Mouse (Mus musculus) forebrain, embryonic 13.5 days (tissue): ENCODE results near the gene Coq10a. TPM values are rescaled to one million over a fixed set of nuclear protein-coding genes. Genes with fewer than 3 reads are reported as not detected.
"Not testable (repeated sequence)": the region's sequence is repeated elsewhere in the genome, so short reads cannot be mapped to it uniquely, and the experiment has no call there.

Experiments
- ATAC-seq: fragments of 200-750 bp; cut with Nextera tagmentation; 2 replicates; pipeline ENCODE4 v1.8.0; 2017
- H3K27ac ChIP-seq: fragments of 300-500 bp; sonication (generic); 2 replicates; pipeline ENCODE4 v1.5.1; 2015; ENCODE audit warnings: inconsistent platforms, mild to moderate bottlenecking, moderate library complexity
- H3K27me3 ChIP-seq: fragments of 300-500 bp; sonication (generic); 2 replicates; pipeline ENCODE4 v1.6.1; 2015; ENCODE audit warnings: mild to moderate bottlenecking, inconsistent platforms
- H3K36me3 ChIP-seq: fragments of 300-500 bp; sonication (generic); 2 replicates; pipeline ENCODE4 v1.6.1; 2015; ENCODE audit warnings: mild to moderate bottlenecking, inconsistent platforms; ENCODE audit not compliant: poor library complexity, severe bottlenecking
- H3K4me1 ChIP-seq: fragments of 300-500 bp; sonication (generic); 2 replicates; pipeline ENCODE4 v1.6.1; 2015; ENCODE audit warnings: inconsistent platforms
- H3K4me2 ChIP-seq: fragments of 300-500 bp; sonication (generic); 2 replicates; pipeline ENCODE4 v1.6.1; 2015; ENCODE audit warnings: inconsistent platforms, mild to moderate bottlenecking, moderate library complexity
- H3K4me3 ChIP-seq: fragments of 300-500 bp; sonication (generic); 2 replicates; pipeline ENCODE4 v1.5.1; 2015; ENCODE audit warnings: mild to moderate bottlenecking, inconsistent platforms
- H3K9ac ChIP-seq: fragments of 300-500 bp; sonication (generic); 2 replicates; pipeline ENCODE4 v1.6.1; 2015; ENCODE audit warnings: mild to moderate bottlenecking, inconsistent platforms
- H3K9me3 ChIP-seq: fragments of 300-500 bp; sonication (generic); replicated peaks from 2 replicates; pipeline ENCODE4 v1.6.1; 2016; ENCODE audit warnings: inconsistent platforms
- WGBS: fragments of 180-500 bp; shearing (Covaris S2); methylation state at CpG from one replicate; pipeline ENCODE4 v1.1.7; 2015; 5-methylcytosine and 5-hydroxymethylcytosine counted together
- polyA plus RNA-seq: library from polyadenylated mRNA; unstranded; fragments of >200 nt; fragmentation: Nextera tagmentation; extraction: Ambion mirVana; gene quantifications from 2 replicates; pipeline ENCODE4 v1.2.1, GENCODE M21; 2015

Coq10a gene
- polyA plus RNA-seq, 1 experiment from 2014 or later, result 22.8 TPM

DNA sequence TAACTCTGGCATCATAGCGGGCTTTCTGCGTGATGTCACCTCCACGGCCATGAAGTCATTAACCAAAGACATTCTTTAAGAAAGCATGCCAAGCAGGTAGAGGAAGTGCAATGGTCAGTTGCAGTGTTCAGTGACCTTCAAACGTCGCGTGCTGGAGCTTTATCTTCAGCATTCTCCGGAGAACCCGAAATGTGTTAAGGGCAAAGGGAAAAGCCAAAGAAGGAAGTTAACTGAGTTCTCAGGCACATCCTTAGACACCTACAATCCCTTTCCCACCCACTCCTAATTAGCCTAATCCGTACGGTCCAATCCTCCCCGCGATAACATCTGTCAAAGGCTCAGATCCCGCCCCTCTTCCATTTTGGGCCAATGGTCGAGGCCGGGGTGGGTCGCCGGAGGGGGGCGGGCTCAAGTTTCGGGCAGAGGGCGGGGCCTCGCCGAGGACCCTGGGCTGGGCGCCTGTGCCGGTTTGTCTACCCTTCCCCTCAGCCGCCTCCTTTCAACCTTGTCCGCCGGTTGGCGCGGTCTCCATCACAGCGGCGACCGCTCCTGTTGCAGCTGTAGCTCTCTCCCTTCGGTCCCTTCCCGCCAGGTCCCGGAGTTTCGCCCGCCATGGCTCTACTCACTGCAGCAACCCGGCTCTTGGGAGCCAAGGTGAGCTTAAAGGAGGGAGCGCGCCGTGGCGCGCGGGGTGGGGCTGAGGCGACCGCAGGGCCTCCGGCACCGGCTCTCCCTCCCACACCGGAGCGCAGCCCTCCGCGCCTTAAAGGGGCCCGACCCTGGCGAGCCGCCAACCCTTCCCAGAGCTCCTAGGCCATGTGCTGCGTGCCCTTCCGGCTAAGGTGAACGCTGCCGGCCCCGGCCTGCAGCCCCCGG, 31.3 kb downstream of the Coq10a start, which contains the start of gene Cs:
Cs (plus strand) TSS at position 429 of the 876 bp plus-strand sequence.
- H3K9ac ChIP-seq, result peak within 1 kb of the TSS; percentile 97
- peak within 1 kb of the TSS; percentile 95 for H3K4me2 ChIP-seq
- H3K4me3 ChIP-seq, result peak within 1 kb of the TSS; percentile 96
- no peaks in the 10 kb centered on the region for H3K36me3 ChIP-seq
- ATAC-seq, result peak; percentile 100
- no peaks in the 10 kb centered on the region for H3K9me3 ChIP-seq
- H3K27me3 ChIP-seq, result no peaks in the 10 kb centered on the region
- peaks cover 22% of the 10 kb centered on the region for H3K4me1 ChIP-seq
- H3K27ac ChIP-seq, result peak within 1 kb of the TSS; percentile 92
- WGBS, result 1% methylated on average over 61 of the region's 61 CpGs

DNA sequence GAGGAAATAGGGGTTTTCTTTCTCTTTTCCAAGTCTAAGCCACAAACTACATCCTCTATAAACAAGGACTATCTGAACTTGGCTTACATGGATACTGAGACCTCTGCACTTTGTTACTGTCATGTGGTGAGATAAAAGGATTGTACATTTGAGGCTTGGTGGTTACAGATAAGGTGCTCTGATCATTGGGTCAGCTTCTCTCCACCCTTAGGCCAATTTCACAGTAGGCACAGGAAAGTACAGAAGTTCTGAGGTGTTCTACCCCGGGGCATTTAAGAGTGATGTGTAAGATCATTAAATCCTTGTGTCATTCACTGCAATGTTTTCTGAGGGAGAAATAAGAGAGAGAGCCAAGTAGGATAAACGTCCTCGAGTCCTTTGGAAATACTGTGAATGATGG, 32.2 kb downstream of the Coq10a start:
- ATAC-seq, result no peak
- no peaks in the 10 kb centered on the region for H3K9me3 ChIP-seq
- H3K27ac ChIP-seq, result no peak overlapping the region
- H3K27me3 ChIP-seq, result no peaks in the 10 kb centered on the region
- H3K4me1 ChIP-seq, result peaks cover 22% of the 10 kb centered on the region
- no peaks in the 10 kb centered on the region for H3K36me3 ChIP-seq
- peak overlapping the region; percentile 95 for H3K4me2 ChIP-seq
- WGBS, result 89% methylated on average over 3 of the region's 3 CpGs
- H3K4me3 ChIP-seq, result peak overlapping the region; percentile 96; the same call in 1 of the 2 replicates
- H3K9ac ChIP-seq, result peak overlapping the region; percentile 54; the same call in 1 of the 2 replicates

DNA sequence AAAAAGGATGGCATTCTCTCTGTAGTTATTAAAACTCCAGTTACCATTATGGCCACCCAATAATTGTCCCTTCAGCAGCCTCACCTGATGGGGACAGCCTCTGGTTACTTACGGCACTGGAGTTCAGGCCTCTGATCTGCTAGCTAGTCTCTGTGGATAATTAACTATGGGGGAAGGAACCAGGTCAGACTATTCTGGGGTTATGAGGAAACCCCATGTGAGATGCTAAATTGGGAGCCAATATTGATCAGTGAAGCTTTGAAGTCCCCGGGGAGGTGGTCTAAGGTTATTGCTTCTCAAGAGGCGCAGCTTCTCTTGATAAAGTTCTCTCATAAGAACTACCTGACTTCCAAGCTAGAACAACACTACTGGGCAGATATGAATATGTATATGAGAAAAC, 32.6 kb downstream of the Coq10a start:
- 94% methylated on average over 3 of the region's 3 CpGs for WGBS
- H3K9ac ChIP-seq, result no peak overlapping the region
- ATAC-seq, result no peak
- no peaks in the 10 kb centered on the region for H3K9me3 ChIP-seq
- H3K4me2 ChIP-seq, result no peak overlapping the region
- peaks cover 22% of the 10 kb centered on the region for H3K4me1 ChIP-seq
- no peak overlapping the region for H3K27ac ChIP-seq
- H3K27me3 ChIP-seq, result no peaks in the 10 kb centered on the region
- no peaks in the 10 kb centered on the region for H3K36me3 ChIP-seq
- no peak overlapping the region for H3K4me3 ChIP-seq

DNA sequence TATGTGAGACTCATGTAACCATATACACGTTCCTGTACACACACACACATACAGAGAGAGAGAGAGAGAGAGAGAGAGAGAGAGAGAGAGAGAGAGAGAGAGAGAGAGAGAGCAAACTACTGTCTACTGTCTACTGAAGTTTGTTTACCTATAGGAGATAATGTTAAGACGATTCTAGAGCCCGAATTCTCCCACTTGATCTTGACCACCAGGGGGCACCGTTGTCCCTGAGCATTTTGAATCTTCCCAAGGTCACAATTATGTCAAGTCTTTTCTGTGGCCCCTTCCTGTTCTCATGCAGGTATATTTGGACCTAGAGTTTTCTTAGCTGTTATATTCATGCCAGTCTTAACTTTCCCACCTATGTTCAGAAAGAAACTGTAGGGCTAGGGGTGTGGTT, 33.2 kb downstream of the Coq10a start:
- no peaks in the 10 kb centered on the region for H3K27me3 ChIP-seq
- no peaks in the 10 kb centered on the region for H3K9me3 ChIP-seq
- no peaks in the 10 kb centered on the region for H3K36me3 ChIP-seq
- 3% methylated on average over 4 of the region's 4 CpGs for WGBS
- H3K4me1 ChIP-seq, result peaks cover 22% of the 10 kb centered on the region
- no peak overlapping the region for H3K4me3 ChIP-seq
- no peak overlapping the region for H3K9ac ChIP-seq
- H3K4me2 ChIP-seq, result no peak overlapping the region
- no peak overlapping the region for H3K27ac ChIP-seq
- no peak for ATAC-seq

DNA sequence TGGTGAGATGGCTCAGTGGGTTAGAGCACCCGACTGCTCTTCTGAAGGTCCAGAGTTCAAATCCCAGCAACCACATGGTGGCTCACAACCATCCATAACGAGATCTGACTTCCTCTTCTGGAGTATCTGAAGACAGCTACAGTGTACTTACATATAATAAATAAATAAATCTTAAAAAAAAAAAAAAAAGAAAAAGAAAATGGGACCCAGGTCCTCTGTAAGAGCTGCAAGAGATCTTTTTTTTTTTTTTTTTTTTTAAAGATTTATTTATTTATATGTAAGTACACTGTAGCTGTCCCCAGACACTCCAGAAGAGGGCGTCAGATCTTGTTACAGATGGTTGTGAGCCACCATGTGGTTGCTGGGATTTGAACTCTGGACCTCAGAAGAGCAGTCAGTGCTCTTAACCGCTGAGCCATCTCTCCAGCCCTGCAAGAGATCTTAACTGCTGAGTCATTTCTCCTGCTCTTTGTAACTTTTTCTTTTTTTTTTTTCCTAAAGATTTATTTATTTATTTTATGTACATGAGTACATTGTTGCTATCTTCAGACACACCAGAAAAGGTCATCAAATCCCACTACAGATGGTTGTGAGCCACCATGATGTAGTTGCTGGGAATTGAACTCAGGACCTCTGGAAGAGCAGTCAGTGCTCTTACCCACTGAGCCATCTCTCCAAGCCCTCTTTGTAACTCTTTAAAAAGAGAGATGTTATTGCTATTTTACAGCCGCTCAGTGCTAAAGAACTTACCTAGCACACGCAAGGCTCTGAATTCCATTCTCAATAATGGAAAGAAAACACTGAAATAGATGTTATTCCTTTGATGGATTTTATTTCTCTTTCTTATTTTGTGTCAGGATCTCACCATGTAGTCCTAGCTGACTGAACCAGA, 36.2 kb downstream of the Coq10a start:
- WGBS, result 77% methylated on average over 6 of the region's 6 CpGs
- H3K4me2 ChIP-seq, H3K4me3 ChIP-seq, ATAC-seq, H3K9me3 ChIP-seq, H3K4me1 ChIP-seq, H3K27me3 ChIP-seq, H3K9ac ChIP-seq, H3K27ac ChIP-seq: not testable (repeated sequence)
- peaks cover 20% of the 10 kb centered on the region for H3K36me3 ChIP-seq

DNA sequence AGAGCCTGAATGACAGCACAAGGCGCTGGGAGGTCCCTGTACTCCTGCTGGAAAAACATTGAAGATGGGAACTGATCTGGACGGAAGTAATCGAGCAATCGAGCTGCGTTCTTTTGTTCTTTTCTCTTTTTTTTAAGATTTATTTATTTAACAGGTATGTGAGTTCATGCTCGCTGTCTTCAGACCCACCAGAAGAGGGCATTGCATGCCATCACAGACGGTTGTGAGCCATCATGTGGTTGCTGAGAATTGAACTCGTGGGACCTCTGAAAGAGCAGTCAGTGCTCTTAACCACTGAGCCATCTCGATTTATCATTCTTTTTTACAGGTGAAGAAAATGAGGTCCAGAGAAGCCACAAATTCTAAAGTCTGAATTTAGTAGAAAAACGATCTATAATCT, 41.2 kb downstream of the Coq10a start:
- 90% methylated on average over 10 of the region's 10 CpGs for WGBS
- peaks cover 15% of the 10 kb centered on the region for H3K4me1 ChIP-seq
- ATAC-seq, result no peak

DNA sequence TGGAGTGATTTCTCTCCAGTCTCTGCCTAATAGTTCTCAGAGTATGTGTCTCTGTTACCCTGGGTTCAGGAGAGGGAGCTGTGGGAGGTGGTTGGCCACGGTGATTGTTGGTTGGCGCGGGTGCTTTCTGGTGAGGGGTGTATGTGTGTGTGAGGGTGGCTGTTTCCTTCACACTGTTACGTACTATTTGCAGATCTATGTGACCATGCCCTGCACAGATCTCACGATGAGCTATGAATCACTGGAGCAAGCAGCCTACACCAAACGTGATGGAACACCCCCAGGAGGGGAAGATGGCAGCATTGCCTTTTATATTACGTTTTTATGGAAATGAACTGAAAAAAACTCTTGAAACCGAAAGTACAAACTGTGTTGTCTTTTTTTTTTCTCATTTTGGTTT, 42.0 kb downstream of the Coq10a start:
- no peak overlapping the region for H3K27ac ChIP-seq
- H3K36me3 ChIP-seq, result peaks cover 41% of the 10 kb centered on the region
- no peak overlapping the region for H3K4me3 ChIP-seq
- H3K9me3 ChIP-seq, result no peaks in the 10 kb centered on the region
- no peak overlapping the region for H3K4me2 ChIP-seq
- ATAC-seq, result no peak
- 99% methylated on average over 8 of the region's 8 CpGs for WGBS
- H3K4me1 ChIP-seq, result peaks cover 15% of the 10 kb centered on the region
- no peaks in the 10 kb centered on the region for H3K27me3 ChIP-seq
- no peak overlapping the region for H3K9ac ChIP-seq

More for the DNA sequence above, 41.2 kb downstream of the Coq10a start:
- no peak overlapping the region for H3K9ac ChIP-seq
- no peak overlapping the region for H3K4me2 ChIP-seq
- H3K4me3 ChIP-seq, result no peak overlapping the region
- no peaks in the 10 kb centered on the region for H3K9me3 ChIP-seq
- H3K27ac ChIP-seq, result no peak overlapping the region
- H3K36me3 ChIP-seq, result peaks cover 41% of the 10 kb centered on the region
- no peaks in the 10 kb centered on the region for H3K27me3 ChIP-seq

DNA sequence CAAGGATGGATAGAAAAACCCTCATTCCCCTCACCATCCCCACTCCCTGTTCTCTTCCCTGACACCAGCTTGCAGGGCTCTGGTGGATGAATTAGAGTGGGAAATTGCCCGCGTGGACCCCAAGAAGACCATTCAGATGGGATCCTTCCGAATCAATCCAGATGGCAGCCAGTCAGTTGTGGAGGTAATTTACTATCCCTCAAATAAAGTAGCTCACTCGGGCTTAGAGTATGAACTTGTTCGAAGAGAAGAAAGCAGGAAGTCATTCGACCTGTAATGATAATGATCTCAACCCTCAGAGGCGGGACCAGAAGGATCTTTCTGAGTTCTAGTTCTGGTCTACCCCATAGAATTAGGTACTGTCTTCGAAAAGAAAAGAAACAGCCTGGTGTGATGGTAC, 45.3 kb downstream of the Coq10a start:
- Histone ChIP-seq H3K9me3 (no peaks in the 10 kb centered on the region), H3K9ac (peak overlapping the region; percentile 97), H3K4me1 (peaks cover 20% of the 10 kb centered on the region), H3K27me3 (no peaks in the 10 kb centered on the region), H3K4me2 (peak overlapping the region; percentile 79), H3K27ac (no peak overlapping the region), H3K36me3 (peaks cover 55% of the 10 kb centered on the region), H3K4me3 (peak overlapping the region; percentile 85)
- WGBS, result 87% methylated on average over 8 of the region's 8 CpGs
- no peak for ATAC-seq

DNA sequence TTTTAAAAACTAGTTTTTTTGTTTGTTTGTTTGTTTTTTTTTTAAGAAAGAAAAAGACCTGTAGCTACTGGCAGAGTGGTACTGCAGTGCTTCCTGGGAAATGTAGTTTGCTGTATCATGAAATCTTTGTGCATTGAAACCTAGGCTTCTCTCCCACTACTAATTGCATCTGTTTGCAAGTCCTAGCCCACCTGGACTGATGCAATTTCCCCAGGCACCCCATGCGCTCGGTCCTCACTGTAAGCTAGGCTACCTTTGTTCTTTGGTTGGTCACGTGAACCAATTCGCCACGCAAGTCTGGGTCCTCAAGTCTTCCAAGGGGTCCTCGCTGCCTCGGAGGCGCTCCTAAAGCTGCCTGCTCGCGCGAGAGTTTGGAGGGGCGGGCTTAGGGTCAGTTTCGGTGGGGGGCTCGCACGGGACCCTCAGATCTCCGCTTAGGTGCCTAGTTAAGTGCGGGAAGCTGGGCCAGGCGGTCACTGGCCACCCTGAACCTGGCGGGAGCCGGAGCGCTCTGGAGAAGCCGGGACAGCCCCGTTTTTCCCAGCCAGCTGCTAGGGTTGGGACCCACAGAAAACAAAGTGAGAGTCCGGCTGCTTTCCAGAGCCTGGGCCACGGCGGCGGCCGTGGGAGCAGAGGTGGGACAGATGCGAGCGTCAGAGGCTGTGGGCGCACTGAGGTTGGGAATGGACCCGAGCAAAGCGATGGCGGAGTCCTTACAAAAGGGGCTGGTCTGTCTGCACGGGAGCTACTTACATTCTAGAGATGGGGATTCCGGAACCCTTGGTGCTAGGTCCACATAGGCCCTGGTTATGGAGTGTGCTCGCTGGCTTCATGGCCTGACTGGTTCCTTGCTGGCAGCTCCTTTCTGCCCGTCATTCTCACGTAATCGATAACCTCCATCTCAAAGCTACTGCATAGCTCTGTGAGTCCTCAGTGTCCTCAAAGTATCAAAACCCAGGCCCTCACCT, 46.4 kb downstream of the Coq10a start, which contains the start of gene Cnpy2:
Cnpy2 (plus strand) TSS at position 319 of the 968 bp plus-strand sequence.
- ATAC-seq, result peak; percentile 98
- no peaks in the 10 kb centered on the region for H3K9me3 ChIP-seq

DNA sequence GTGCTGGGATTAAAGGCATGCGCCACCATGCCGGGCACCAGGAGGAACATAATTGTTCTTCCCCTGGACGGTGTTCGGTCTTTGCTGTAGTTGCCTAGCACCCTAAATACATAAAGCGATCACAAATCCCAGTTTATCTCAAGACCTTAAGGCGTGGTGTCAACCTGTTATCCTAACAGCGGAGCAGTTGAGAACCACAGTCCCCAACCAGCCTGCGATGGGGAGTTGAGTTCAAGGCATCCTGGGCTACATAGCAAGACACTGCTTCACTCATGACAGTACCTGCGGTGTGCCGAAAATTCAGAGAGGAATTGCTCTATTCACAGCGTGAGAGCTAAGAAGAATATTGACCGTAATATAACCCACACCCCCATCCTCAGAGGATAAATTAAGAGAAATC, 47.2 kb downstream of the Coq10a start:
- Histone ChIP-seq H3K27ac (peak overlapping the region; percentile 94), H3K4me3 (peak overlapping the region; percentile 85), H3K9me3 (no peaks in the 10 kb centered on the region), H3K4me2 (peak overlapping the region; percentile 79), H3K27me3 (no peaks in the 10 kb centered on the region), H3K4me1 (peaks cover 20% of the 10 kb centered on the region), H3K36me3 (peaks cover 54% of the 10 kb centered on the region), H3K9ac (peak overlapping the region; percentile 54; the same call in 1 of the 2 replicates)
- 61% methylated on average over 12 of the region's 12 CpGs for WGBS
- ATAC-seq, result no peak

More for the DNA sequence above, 46.4 kb downstream of the Coq10a start, which contains the start of gene Cnpy2:
- Histone ChIP-seq H3K4me3 (peak within 1 kb of the TSS; percentile 85), H3K27me3 (no peaks in the 10 kb centered on the region), H3K9ac (peak within 1 kb of the TSS; percentile 97), H3K4me1 (peaks cover 20% of the 10 kb centered on the region), H3K36me3 (peaks cover 55% of the 10 kb centered on the region), H3K4me2 (peak within 1 kb of the TSS; percentile 79), H3K27ac (peak within 1 kb of the TSS; percentile 94)
- WGBS, result under 1% methylated on average over 40 of the region's 40 CpGs

DNA sequence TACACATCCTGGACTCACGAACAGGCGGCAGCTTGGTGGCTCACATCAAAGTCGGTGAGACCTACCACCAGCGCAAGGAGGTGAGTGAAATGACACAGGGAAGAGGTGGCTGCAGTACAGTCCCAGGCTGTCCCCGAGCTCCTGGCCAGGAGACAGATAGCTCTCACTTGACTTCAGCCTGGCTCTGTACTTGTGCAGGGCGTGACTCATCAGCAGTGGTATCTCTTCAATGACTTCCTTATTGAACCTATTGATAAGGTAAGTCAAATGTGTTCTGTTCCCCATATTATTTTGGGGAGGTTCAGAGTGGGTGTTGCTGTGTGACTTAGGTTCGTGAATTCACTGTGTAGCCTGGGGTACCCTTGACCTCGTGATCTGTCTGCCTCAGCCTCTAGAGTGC, 53.2 kb downstream of the Coq10a start:
- Histone ChIP-seq H3K36me3 (peaks cover 95% of the 10 kb centered on the region), H3K4me3 (no peak overlapping the region), H3K4me1 (peaks cover under 1% of the 10 kb centered on the region; the same call in 1 of the 2 replicates), H3K4me2 (no peak overlapping the region), H3K27me3 (no peaks in the 10 kb centered on the region), H3K27ac (no peak overlapping the region), H3K9me3 (no peaks in the 10 kb centered on the region), H3K9ac (no peak overlapping the region)
- no peak for ATAC-seq
- 98% methylated on average over 8 of the region's 8 CpGs for WGBS
